Mouse (Mus musculus) CD8-positive naive resting alpha-beta T cell, adult 57 days (primary cell): ENCODE data around the gene Clip1. TPM values are rescaled to one million over a fixed set of nuclear protein-coding genes. Genes with fewer than 3 reads are reported as not detected.

Source experiments
- total RNA-seq: library from RNA; stranded (reverse); gene quantifications from one replicate; pipeline ENCODE4 v1.2.4, GENCODE M21; 2023

Clip1 gene
- total RNA-seq: 78.6 TPM

GRCm38 (mm10) chr5:123684221-123685144, at the start of gene Clip1:
Gene Clip1 (minus strand): TSS chr5:123684618.

GRCm38 (mm10) chr5:123720328-123721311, 36.2 kb upstream of the Clip1 start, which contains the start of gene Zcchc8:
Gene Zcchc8 (minus strand): TSS chr5:123721100.

GRCm38 (mm10) chr5:123572357-123573186, 111.8 kb downstream of the Clip1 start, which contains the start of gene Vps33a:
Gene Vps33a (minus strand): TSS chr5:123573038.

Other genes with a start within 250 kb of the Clip1 start
- gene Lrrc43, start 195.3 kb downstream of the Clip1 start, total RNA-seq: not detected
- gene Il31, start 195.1 kb downstream of the Clip1 start, total RNA-seq: not detected
- gene B3gnt4, start 174.2 kb downstream of the Clip1 start, total RNA-seq: not detected
- gene Diablo, start 160.4 kb downstream of the Clip1 start, total RNA-seq: 60.0 TPM
- 7.7 TPM for gene Gm49027, start 159.1 kb downstream of the Clip1 start, total RNA-seq
- 56.1 TPM for gene Vps33a, start 111.6 kb downstream of the Clip1 start, total RNA-seq
- gene Zcchc8, start 36.5 kb upstream of the Clip1 start, total RNA-seq: 90.1 TPM
- 238 TPM for gene Rsrc2, start 64.8 kb upstream of the Clip1 start, total RNA-seq
- 0.95 TPM for gene Kntc1, start 65.1 kb upstream of the Clip1 start, total RNA-seq
- 2.3 TPM for gene Hcar2, start 180.9 kb upstream of the Clip1 start, total RNA-seq
- gene Hcar1, start 195.4 kb upstream of the Clip1 start, total RNA-seq: not detected
- 41.4 TPM for gene Denr, start 222.6 kb upstream of the Clip1 start, total RNA-seq
- gene Gm43518, start 242.8 kb upstream of the Clip1 start, total RNA-seq: not detected
- 2.6 TPM for gene Ccdc62, start 246.1 kb upstream of the Clip1 start, total RNA-seq